Mouse (Mus musculus): ENCODE measurements around the gene Tjp1. TPM values are rescaled to one million over a fixed set of nuclear protein-coding genes. Genes with fewer than 3 reads are reported as not detected.

The Tjp1 gene
- polyA plus RNA-seq, 1 experiment from 2014 or later = 3.1 TPM

DNA sequence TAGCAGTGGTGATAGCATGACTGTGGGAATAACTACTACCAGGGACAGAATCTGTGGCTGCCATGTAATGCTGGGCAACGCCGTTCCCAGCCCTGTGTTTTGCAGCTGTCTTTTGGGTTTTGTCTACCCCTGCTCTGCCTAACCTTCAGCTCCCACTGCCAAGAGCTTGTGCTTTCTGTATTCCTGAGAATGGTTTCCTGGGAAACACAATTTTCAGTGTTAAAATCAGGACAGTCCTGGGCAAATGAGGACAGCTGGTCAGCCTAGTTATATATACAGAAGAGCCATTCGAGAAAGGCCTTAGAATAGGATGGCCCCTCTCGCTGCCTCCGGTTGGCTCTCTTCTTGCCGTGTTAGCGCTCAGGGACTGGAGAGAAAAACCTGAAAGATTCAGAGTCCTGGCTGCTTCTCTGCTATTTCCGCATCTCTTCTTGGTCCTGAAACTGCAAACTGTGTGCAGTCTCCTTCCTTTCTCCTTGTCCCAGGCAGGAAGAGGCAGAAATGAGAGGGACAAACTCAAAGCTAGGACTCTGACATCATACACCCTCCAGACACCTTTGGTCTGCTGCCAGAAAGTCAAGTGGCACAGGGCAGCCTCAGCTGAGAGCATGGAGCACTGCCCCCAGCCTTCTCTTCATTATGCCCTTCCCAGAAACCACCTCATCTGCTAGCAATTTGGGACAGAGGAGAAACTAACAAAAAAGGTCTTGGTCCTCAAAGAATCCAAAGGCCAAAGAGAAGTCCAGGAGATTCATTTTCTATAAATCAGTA is 139.2 kb downstream of the Tjp1 start:
- no peaks in the 10 kb centered on the region for H3K36me3 ChIP-seq (replicated peaks)
- peaks cover 16% of the 10 kb centered on the region; the same call in 1 of the 2 replicates for H3K27me3 ChIP-seq
- no peak overlapping the region for H3K4me3 ChIP-seq (replicated peaks)
- 66% methylated on average over 8 of the region's 8 CpGs for WGBS (ENCODE audit: insufficient replicate concordance)
- H3K4me1 ChIP-seq (replicated peaks) = no peaks in the 10 kb centered on the region
- no peak overlapping the region for H3K9ac ChIP-seq
- no peaks in the 10 kb centered on the region for H3K9me3 ChIP-seq (replicated peaks)
- no peak overlapping the region for H3K4me2 ChIP-seq
- no peak for ATAC-seq (ENCODE audit: insufficient read depth)
- H3K27ac ChIP-seq (replicated peaks) = no peak overlapping the region

DNA sequence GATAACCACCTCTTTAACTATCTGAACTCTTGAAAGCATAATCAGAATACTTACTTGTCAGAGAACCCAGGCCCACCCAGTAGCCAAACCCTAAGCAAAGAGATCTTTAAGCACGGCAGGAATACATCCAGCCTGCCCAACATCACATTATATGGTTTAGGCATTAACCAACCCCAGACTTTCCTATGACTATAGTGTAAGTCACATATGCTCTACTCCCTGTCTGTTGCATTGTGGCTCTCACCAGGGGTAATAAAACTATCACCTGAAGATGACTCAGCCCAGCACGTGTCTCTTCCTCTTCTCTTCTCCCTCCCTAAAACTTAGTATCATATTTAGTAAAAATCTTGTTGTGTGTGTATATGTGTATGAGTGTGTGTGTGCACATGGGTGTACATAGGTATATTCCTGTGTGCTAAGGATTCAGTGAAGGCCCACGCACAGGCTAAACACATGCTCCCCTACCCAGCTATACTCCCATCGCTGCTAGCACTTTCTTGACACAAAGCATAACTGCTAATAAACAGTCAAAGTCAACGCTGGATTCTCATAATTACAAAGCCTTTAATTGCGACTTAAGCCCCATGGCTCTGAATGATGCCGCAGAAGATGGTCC is 139.9 kb downstream of the Tjp1 start:
- H3K36me3 ChIP-seq (replicated peaks) = no peaks in the 10 kb centered on the region
- H3K9ac ChIP-seq = no peak overlapping the region
- no peak overlapping the region for H3K27ac ChIP-seq (replicated peaks)
- peaks cover 13% of the 10 kb centered on the region; the same call in 1 of the 2 replicates for H3K27me3 ChIP-seq
- no peak overlapping the region for H3K4me3 ChIP-seq (replicated peaks)
- no peaks in the 10 kb centered on the region for H3K9me3 ChIP-seq (replicated peaks)
- no peak overlapping the region for H3K4me2 ChIP-seq
- no peak for ATAC-seq (ENCODE audit: insufficient read depth)
- WGBS (ENCODE audit: insufficient replicate concordance) = 63% methylated on average over 7 of the region's 7 CpGs
- no peaks in the 10 kb centered on the region for H3K4me1 ChIP-seq (replicated peaks)

DNA sequence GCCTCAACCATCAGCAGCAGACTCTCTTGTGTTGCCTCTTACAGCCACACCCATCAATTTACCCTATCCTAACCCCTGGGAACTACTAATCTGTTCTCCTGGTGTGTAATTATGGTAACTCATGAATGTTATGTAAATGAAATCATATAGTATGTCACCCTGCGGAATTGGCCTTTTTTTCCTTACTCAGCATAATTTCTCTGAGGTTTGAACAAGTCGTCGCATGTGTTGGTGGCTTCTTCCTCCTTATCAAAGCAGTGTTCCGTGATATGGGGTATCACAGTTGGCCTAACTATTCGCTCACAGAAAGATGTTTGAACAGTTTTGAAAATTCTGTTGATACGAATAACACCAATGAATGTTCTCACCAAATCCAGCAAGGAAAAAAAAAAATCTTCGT is 142.8 kb downstream of the Tjp1 start:
- Histone ChIP-seq H3K27ac (replicated peaks) (no peak overlapping the region), H3K4me2 (no peak overlapping the region), H3K4me3 (replicated peaks) (no peak overlapping the region), H3K9me3 (replicated peaks) (no peaks in the 10 kb centered on the region), H3K9ac (no peak overlapping the region), H3K27me3 (peaks cover 24% of the 10 kb centered on the region), H3K4me1 (replicated peaks) (0 out of 2 replicates have a peak, but pooled peaks cover 4% of the 10 kb centered on the region), H3K36me3 (replicated peaks) (no peaks in the 10 kb centered on the region)
- 59% methylated on average over 7 of the region's 7 CpGs for WGBS (ENCODE audit: insufficient replicate concordance)
- no peak for ATAC-seq (ENCODE audit: insufficient read depth)

DNA sequence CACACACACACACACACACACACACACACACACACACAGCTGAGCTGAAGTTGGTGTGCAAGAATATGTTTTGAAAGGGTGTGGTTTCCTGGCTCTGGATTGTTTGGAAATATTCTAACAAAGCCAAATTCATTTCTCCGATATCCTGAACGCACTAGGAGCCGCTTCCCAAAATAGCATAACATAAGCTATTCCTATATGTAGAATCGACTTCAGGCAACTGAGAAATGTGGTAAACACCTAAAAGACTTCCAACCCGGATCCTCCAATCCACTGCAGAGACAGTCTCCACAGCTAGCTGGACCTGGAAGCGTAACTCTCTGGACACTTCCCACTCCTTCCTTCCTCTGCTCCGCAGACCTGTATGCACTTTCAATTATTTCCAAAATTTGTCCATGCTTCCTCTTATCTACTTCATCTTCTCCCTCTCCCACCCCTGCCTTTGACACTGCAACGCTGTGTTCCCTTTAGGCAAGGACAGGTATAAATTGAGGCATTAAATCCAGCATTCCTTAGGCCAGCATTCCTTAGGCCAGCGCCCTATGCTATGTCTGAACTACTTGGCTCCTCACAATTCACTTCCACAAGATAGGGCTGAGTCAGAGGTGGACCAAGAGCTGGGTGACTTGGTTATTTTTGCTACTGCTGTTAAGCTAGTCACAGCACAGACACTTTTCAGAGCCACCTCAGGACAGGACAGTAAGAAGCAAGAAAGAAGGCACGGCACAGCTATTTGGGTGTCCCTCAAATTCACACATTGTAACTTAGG is 144.9 kb downstream of the Tjp1 start:
- Histone ChIP-seq H3K4me3 (replicated peaks) (no peak overlapping the region), H3K36me3 (replicated peaks) (no peaks in the 10 kb centered on the region), H3K27ac (replicated peaks) (no peak overlapping the region), H3K27me3 (peaks cover 39% of the 10 kb centered on the region), H3K9me3 (replicated peaks) (no peaks in the 10 kb centered on the region), H3K4me2 (no peak overlapping the region), H3K9ac (no peak overlapping the region), H3K4me1 (replicated peaks) (0 out of 2 replicates have a peak, but pooled peaks cover 4% of the 10 kb centered on the region)
- no peak for ATAC-seq (ENCODE audit: insufficient read depth)
- WGBS (ENCODE audit: insufficient replicate concordance) = 52% methylated on average over 10 of the region's 10 CpGs

DNA sequence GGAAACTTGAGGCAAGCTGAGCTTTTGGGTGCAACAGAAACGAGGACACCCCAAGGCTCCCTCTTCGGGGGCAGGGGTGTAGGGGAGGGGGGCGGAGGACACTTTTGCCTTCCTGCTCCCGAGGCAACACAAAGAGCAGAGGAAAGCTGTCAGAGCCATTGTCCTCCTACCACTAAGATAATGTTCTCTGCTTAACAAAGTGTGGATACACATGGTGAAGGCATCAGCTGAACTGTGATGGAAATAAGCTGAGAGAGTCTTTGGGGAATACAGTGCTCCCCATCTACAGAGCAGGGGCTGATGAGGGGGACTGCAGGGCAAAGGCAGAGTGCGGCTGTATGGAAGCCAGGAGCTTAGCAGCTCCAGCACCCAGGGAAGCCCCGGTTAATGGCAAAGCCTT is 145.7 kb downstream of the Tjp1 start:
- Histone ChIP-seq H3K4me1 (replicated peaks) (0 out of 2 replicates have a peak, but pooled peaks cover 4% of the 10 kb centered on the region), H3K36me3 (replicated peaks) (no peaks in the 10 kb centered on the region), H3K9ac (no peak overlapping the region), H3K27ac (replicated peaks) (no peak overlapping the region), H3K9me3 (replicated peaks) (no peaks in the 10 kb centered on the region), H3K4me3 (replicated peaks) (no peak overlapping the region), H3K27me3 (peaks cover 45% of the 10 kb centered on the region), H3K4me2 (no peak overlapping the region)
- ATAC-seq (ENCODE audit: insufficient read depth) = no peak
- whole genome bisulfite sequencing (ENCODE audit: insufficient replicate concordance) = 36% methylated on average over 6 of the region's 6 CpGs

DNA sequence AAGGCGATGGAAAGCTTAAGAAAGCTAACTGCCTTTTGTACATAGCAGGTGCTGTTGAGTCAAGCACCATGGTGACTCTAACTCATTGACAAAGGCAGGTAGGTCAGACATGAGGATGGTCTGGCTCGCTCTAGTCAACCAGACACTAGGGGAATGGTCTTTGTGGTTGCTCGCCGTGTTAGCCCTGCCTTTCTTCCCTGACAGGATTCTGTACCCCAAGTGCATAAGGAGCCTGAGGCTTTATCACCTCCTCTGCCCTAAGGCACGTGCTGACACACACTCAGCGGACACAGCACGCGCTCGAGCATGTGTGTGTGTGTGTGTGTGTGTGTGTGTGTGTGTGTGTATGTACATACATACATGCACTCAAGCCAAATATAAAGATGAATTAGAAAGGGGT is 146.9 kb downstream of the Tjp1 start:
- no peak for ATAC-seq (ENCODE audit: insufficient read depth)
- Histone ChIP-seq H3K36me3 (replicated peaks) (no peaks in the 10 kb centered on the region), H3K4me1 (replicated peaks) (0 out of 2 replicates have a peak, but pooled peaks cover 4% of the 10 kb centered on the region), H3K4me3 (replicated peaks) (no peak overlapping the region), H3K27ac (replicated peaks) (no peak overlapping the region), H3K4me2 (no peak overlapping the region), H3K27me3 (peaks cover 57% of the 10 kb centered on the region), H3K9ac (no peak overlapping the region), H3K9me3 (replicated peaks) (no peaks in the 10 kb centered on the region)
- 68% methylated on average over 9 of the region's 9 CpGs for WGBS (ENCODE audit: insufficient replicate concordance)

DNA sequence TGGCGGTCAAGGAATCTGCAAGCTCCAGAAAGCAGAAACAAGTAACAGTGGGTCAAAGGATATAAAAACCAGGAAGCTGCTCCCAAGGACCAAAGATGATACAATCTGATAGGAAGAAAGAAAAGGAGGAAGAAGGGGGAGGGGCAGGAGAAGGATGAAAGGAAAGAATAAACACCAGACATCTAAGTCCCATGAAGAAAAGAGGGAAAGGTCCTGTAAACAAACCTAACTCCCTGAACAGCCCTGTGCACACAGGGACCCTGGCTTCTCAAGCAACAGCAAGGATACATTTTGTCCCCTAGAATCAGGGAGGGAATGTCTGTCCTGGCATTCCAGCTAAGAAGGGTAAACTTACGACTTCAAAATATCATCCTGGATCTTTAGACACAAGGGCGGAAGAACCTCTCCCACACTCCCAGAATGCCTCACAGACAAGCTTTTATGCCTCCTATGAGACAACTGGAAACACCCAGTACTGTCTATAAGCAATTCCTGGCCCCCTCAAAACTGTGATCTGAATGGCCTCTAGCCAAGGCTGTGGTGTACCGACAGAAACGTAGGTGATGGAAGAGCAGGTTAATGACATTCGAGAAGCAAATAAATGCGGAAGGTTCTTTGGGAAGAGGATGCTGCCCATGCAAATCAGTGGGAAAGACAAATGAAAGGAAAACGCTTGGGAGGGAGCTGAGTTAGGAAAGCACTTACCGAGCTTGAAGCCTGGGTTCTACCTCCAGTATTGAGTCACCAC is 148.6 kb downstream of the Tjp1 start:
- Histone ChIP-seq H3K4me3 (replicated peaks) (no peak overlapping the region), H3K4me1 (replicated peaks) (0 out of 2 replicates have a peak, but pooled peaks cover 4% of the 10 kb centered on the region), H3K9ac (no peak overlapping the region), H3K4me2 (no peak overlapping the region), H3K27ac (replicated peaks) (no peak overlapping the region), H3K36me3 (replicated peaks) (no peaks in the 10 kb centered on the region), H3K27me3 (peaks cover 70% of the 10 kb centered on the region), H3K9me3 (replicated peaks) (no peaks in the 10 kb centered on the region)
- no peak for ATAC-seq (ENCODE audit: insufficient read depth)
- WGBS (ENCODE audit: insufficient replicate concordance) = 25% methylated on average over 9 of the region's 9 CpGs

DNA sequence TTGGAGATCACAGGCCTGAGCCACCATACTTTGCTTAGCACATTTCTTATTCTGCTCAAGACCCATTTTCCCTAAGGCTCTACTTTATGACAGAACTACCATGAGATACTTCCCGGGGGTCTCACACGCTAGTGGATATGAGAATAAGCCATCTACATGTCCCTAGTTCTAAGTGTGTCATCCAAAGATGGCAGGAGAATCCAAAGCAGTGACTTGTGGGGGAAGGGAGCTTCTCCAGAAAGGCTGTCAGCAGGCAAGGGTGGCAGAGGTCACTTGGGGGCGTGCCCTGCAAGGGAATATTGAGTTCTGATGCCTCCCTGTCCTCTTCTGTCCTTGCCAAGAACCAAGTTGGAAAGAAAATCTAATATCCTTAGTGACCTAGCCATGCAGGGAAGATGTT is 150.1 kb downstream of the Tjp1 start:
- no peaks in the 10 kb centered on the region for H3K9me3 ChIP-seq (replicated peaks)
- H3K4me1 ChIP-seq (replicated peaks) = 0 out of 2 replicates have a peak, but pooled peaks cover 4% of the 10 kb centered on the region
- no peak overlapping the region for H3K27ac ChIP-seq (replicated peaks)
- no peak for ATAC-seq (ENCODE audit: insufficient read depth)
- H3K4me2 ChIP-seq = no peak overlapping the region
- peaks cover 74% of the 10 kb centered on the region for H3K27me3 ChIP-seq
- H3K4me3 ChIP-seq (replicated peaks) = no peak overlapping the region
- H3K36me3 ChIP-seq (replicated peaks) = no peaks in the 10 kb centered on the region
- H3K9ac ChIP-seq = no peak overlapping the region
- 51% methylated on average over 3 of the region's 3 CpGs for WGBS (ENCODE audit: insufficient replicate concordance)

DNA sequence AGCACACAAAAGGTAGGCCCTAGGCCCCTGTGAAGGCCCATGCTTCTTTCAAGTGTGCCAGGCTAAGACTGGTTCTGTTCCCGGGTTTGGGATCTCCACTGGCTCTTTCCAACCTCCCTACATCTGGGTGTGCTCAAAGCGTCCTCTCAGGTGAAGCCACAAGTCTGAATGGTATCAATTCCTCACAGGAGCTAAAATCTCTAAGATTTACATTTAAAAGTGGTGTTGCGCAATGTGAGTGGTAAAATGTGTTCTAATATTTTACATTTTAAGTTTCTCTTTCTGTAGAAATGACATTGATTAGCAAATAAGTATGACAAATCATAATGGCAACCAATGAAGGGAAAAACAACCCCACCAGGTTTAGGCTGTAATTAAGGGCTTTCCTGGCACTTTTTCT is 152.0 kb downstream of the Tjp1 start:
- ATAC-seq (ENCODE audit: insufficient read depth) = no peak
- 49% methylated on average over 3 of the region's 3 CpGs for WGBS (ENCODE audit: insufficient replicate concordance)
- H3K27me3 ChIP-seq = peaks cover 88% of the 10 kb centered on the region
- no peak overlapping the region for H3K9ac ChIP-seq
- no peaks in the 10 kb centered on the region for H3K36me3 ChIP-seq (replicated peaks)
- no peak overlapping the region for H3K4me3 ChIP-seq (replicated peaks)
- H3K9me3 ChIP-seq (replicated peaks) = no peaks in the 10 kb centered on the region
- H3K4me2 ChIP-seq = no peak overlapping the region
- H3K27ac ChIP-seq (replicated peaks) = no peak overlapping the region
- H3K4me1 ChIP-seq (replicated peaks) = peaks cover 11% of the 10 kb centered on the region; the same call in 1 of the 2 replicates

DNA sequence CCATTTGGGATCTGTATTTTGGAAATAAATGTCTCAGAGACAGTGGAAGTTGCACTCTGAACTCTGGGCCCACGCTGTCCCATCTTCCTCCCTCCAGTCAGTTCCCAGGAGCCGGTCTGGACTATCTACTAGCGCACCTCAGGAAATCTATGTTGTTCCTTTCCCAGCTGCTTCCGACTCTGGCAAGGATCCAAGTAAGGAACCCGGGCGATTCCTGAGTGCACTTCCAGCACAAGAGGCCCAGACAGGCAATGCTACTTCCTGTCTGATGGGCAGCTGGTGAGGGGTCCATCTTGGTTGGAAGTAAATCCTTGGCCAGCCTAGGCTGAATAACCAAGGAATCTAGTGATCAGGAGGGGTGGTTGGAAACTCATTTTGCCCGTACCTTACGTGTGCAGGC is 152.4 kb downstream of the Tjp1 start:
- peaks cover 11% of the 10 kb centered on the region; the same call in 1 of the 2 replicates for H3K4me1 ChIP-seq (replicated peaks)
- H3K9ac ChIP-seq = no peak overlapping the region
- peaks cover 90% of the 10 kb centered on the region for H3K27me3 ChIP-seq
- 29% methylated on average over 8 of the region's 8 CpGs for WGBS (ENCODE audit: insufficient replicate concordance)
- ATAC-seq (ENCODE audit: insufficient read depth) = no peak; the same call in 1 of the 2 replicates
- H3K9me3 ChIP-seq (replicated peaks) = no peaks in the 10 kb centered on the region
- H3K4me2 ChIP-seq = no peak overlapping the region
- H3K27ac ChIP-seq (replicated peaks) = no peak overlapping the region
- no peaks in the 10 kb centered on the region for H3K36me3 ChIP-seq (replicated peaks)
- no peak overlapping the region for H3K4me3 ChIP-seq (replicated peaks)

All from liver, embryonic 15.5 days (tissue).